In genomic region chr9:110531914-110532489, GRCm38 (mm10) we compare ENCODE assay signal across 8 mouse cellular contexts. TPM values are rescaled to one million over a fixed set of nuclear protein-coding genes. Genes with fewer than 3 reads are reported as not detected.
DNase-seq lines count a peak whose midpoint lies in the region; ATAC-seq and TF ChIP-seq lines count a peak whose summit lies in the region.

No protein-coding gene starts in this region.

- no peaks in the 10 kb centered on the region for H3K36me3 ChIP-seq in heart, embryonic 11.5 days (ENCODE audit: control insufficient read depth, insufficient read depth, low read length)
- no peaks in the 10 kb centered on the region for H3K36me3 ChIP-seq in kidney, embryonic 16.5 days (ENCODE audit: insufficient read depth, low read length)
- no peaks in the 10 kb centered on the region for H3K36me3 ChIP-seq in liver, adult 2 months (ENCODE audit: control insufficient read depth, insufficient read depth, low read length)
- no peaks in the 10 kb centered on the region for H3K36me3 ChIP-seq in myocyte (ENCODE audit: control insufficient read depth, insufficient read depth)
- no peaks in the 10 kb centered on the region for H3K36me3 ChIP-seq in splenic B cell, adult 2 months (ENCODE audit: control insufficient read depth, insufficient read depth, low read length, poor library complexity, severe bottlenecking)

- peak; percentile 7; the same call in 1 of the 2 replicates for TF ChIP-seq POLR2A in liver, adult 2 months (IDR thresholded peaks at IDR 0.05; ENCODE audit: extremely low read depth, insufficient read depth, low read length)
- peak; percentile 77 for TF ChIP-seq POLR2A in myocyte (IDR thresholded peaks at IDR 0.05; ENCODE audit: insufficient read length, low read depth)

- H3K79me2 ChIP-seq in liver, adult 2 months (ENCODE audit: control insufficient read depth, insufficient read depth, low read length), result peaks cover 27% of the 10 kb centered on the region; the same call in 1 of the 2 replicates
- H3K79me2 ChIP-seq in myocyte (ENCODE audit: control insufficient read depth, insufficient read depth), result peaks cover 41% of the 10 kb centered on the region

- peak overlapping the region; percentile 97 for H3K4me3 ChIP-seq in heart, embryonic 11.5 days (ENCODE audit: low read depth, low read length)
- peak overlapping the region; percentile 99 for H3K4me3 ChIP-seq in kidney, embryonic 16.5 days (ENCODE audit: low read length)
- H3K4me3 ChIP-seq in liver, adult 2 months (ENCODE audit: insufficient read depth, low read depth, low read length), result peak overlapping the region; percentile 81
- peak overlapping the region; percentile 74 for H3K4me3 ChIP-seq in myocyte

- peak overlapping the region; percentile 98 for H3ac ChIP-seq in myocyte (ENCODE audit: control insufficient read depth, insufficient read length)

- H3K27me3 ChIP-seq in heart, embryonic 11.5 days (ENCODE audit: control insufficient read depth, insufficient read depth, low read length), result no peaks in the 10 kb centered on the region
- H3K27me3 ChIP-seq in kidney, embryonic 16.5 days (ENCODE audit: insufficient read depth, low read length), result no peaks in the 10 kb centered on the region
- H3K27me3 ChIP-seq in liver, adult 2 months (ENCODE audit: control insufficient read depth, insufficient read depth, low read length), result no peaks in the 10 kb centered on the region
- H3K27me3 ChIP-seq in myocyte (ENCODE audit: control insufficient read depth, insufficient read depth, insufficient read length), result no peaks in the 10 kb centered on the region
- H3K27me3 ChIP-seq in splenic B cell, adult 2 months (ENCODE audit: control insufficient read depth, insufficient read depth, low read length, poor library complexity, severe bottlenecking), result no peaks in the 10 kb centered on the region

- peaks cover 19% of the 10 kb centered on the region for H3K4me1 ChIP-seq in heart, embryonic 11.5 days (ENCODE audit: control insufficient read depth, insufficient read depth, low read length)
- peaks cover 20% of the 10 kb centered on the region for H3K4me1 ChIP-seq in kidney, embryonic 16.5 days (ENCODE audit: insufficient read depth, low read length)
- H3K4me1 ChIP-seq in liver, adult 2 months (ENCODE audit: control insufficient read depth, insufficient read depth, low read length), result peaks cover 16% of the 10 kb centered on the region

- peak; percentile 92 to 93 for DNase-seq in B cell, adult 2 months
- peak; percentile 98 for DNase-seq in brain, adult 2 months (ENCODE audit: low read depth, low spot score)
- DNase-seq in liver, adult 2 months (ENCODE audit: extremely low read depth, low read depth, low spot score), result peak; percentile 83
- peak; percentile 95 for DNase-seq in splenic B cell, adult 2 months (ENCODE audit: low read depth, low spot score)

- peak overlapping the region; percentile 65 for H3K4me2 ChIP-seq in heart, embryonic 11.5 days
- peak overlapping the region; percentile 64 for H3K4me2 ChIP-seq in kidney, embryonic 16.5 days (replicated peaks; ENCODE audit: low read depth, low read length)
- H3K4me2 ChIP-seq in myocyte (ENCODE audit: low read depth), result peak overlapping the region; percentile 80

- under 1% methylated on average over 41 of the region's 53 CpGs for WGBS in heart, embryonic 11.5 days (ENCODE audit: insufficient replicate concordance)
- under 1% methylated on average over 38 of the region's 53 CpGs for WGBS in kidney, embryonic 16.5 days
- WGBS in liver, adult 2 months, result under 1% methylated on average over 51 of the region's 53 CpGs

- H3K9ac ChIP-seq in heart, embryonic 11.5 days (ENCODE audit: low read depth, low read length), result peak overlapping the region; percentile 100
- H3K9ac ChIP-seq in kidney, embryonic 16.5 days (replicated peaks; ENCODE audit: low read length), result peak overlapping the region; percentile 100
- H3K9ac ChIP-seq in liver, adult 2 months (ENCODE audit: low read depth, low read length), result peak overlapping the region; percentile 76

- peak overlapping the region; percentile 100 for H3K27ac ChIP-seq in heart, embryonic 11.5 days (ENCODE audit: low read depth, low read length)
- peak overlapping the region; percentile 99 for H3K27ac ChIP-seq in kidney, embryonic 16.5 days (ENCODE audit: low read length)
- peak overlapping the region; percentile 63 for H3K27ac ChIP-seq in liver, adult 2 months (replicated peaks; ENCODE audit: insufficient read depth, low read depth, low read length)

- no peaks in the 10 kb centered on the region for H3K9me3 ChIP-seq in heart, embryonic 11.5 days (replicated peaks; ENCODE audit: control insufficient read depth, low read length)
- H3K9me3 ChIP-seq in kidney, embryonic 16.5 days (ENCODE audit: low read length), result no peaks in the 10 kb centered on the region

- ATAC-seq in erythroblast, adult 5-6 weeks (replicated peaks; ENCODE audit: low FRiP score, poor library complexity, severe bottlenecking), result peak; percentile 89
- ATAC-seq in heart, embryonic 11.5 days (replicated peaks; ENCODE audit: insufficient number of reproducible peaks, low FRiP score, low TSS enrichment), result peak; percentile 99
- peak; percentile 100 for ATAC-seq in kidney, embryonic 16.5 days (ENCODE audit: low FRiP score, low TSS enrichment)

- peak; percentile 74 for TF ChIP-seq CTCF in liver, adult 2 months (IDR thresholded peaks at IDR 0.05; ENCODE audit: low read depth, low read length)

TF ChIP-seq in myocyte, 11 proteins besides CTCF, POLR2A, EP300 and RAD21:
- TF ChIP-seq USF1 (IDR thresholded peaks at IDR 0.05; ENCODE audit: low read depth), result no peak
- TF ChIP-seq POLR2AphosphoS2 (IDR thresholded peaks at IDR 0.05; ENCODE audit: insufficient read length, low read depth), result peak; percentile 73
- peak; percentile 40 for TF ChIP-seq SRF (IDR thresholded peaks at IDR 0.05; ENCODE audit: control insufficient read depth, insufficient read length, low read depth)
- peak in 1 of 3 experiments; percentile 27 for TF ChIP-seq MYOG (IDR thresholded peaks at IDR 0.05; ENCODE audit: control insufficient read depth in 1 of 3, insufficient read depth in 1 of 3, insufficient read length in 2 of 3, low read depth in 2 of 3)

RNA-seq across cellular contexts. Expression of gene Setd2, which starts 0.4 kb away (rescaled TPM):
- total RNA-seq in erythroblast, adult 5-6 weeks (2015; ENCODE audit: low replicate concordance), result 69.6 and 79.0 TPM in 2 replicates
- total RNA-seq in erythroblast, adult 5-6 weeks (2017; ENCODE audit: low replicate concordance), result 82.8 and 140 TPM in 2 replicates
- 33.0 and 39.0 TPM in 2 replicates for polyA plus RNA-seq in heart, embryonic 11.5 days (2014; fragmentation: Nextera tagmentation; extraction: Ambion mirVana)
- 30.6 and 35.8 TPM in 2 replicates for polyA plus RNA-seq in kidney, embryonic 16.5 days (2015; fragmentation: Nextera tagmentation; extraction: Ambion mirVana)
- 31.7 and 36.5 TPM in 2 replicates for total RNA-seq in liver, adult 2 months (2014; rRNA removed)
- polyA plus RNA-seq in liver, adult 2 months (2012; rRNA removed), result 15.7 and 20.1 TPM in 2 replicates
- 11.6 TPM for polyA plus RNA-seq in myocyte (2012; fragmentation: generic; extraction: Trizol)

RNA-seq across cellular contexts. Expression of gene Kif9, which starts 55.2 kb away (rescaled TPM):
- 0.84 TPM in 1 of 2 replicates, not detected in the other for total RNA-seq in erythroblast, adult 5-6 weeks (2015; ENCODE audit: low replicate concordance)
- total RNA-seq in erythroblast, adult 5-6 weeks (2017; ENCODE audit: low replicate concordance), result 0.42 TPM in 1 of 2 replicates, not detected in the other
- polyA plus RNA-seq in heart, embryonic 11.5 days (2014; fragmentation: Nextera tagmentation; extraction: Ambion mirVana), result 0.27 and 0.65 TPM in 2 replicates
- 1.4 and 1.7 TPM in 2 replicates for polyA plus RNA-seq in kidney, embryonic 16.5 days (2015; fragmentation: Nextera tagmentation; extraction: Ambion mirVana)
- total RNA-seq in liver, adult 2 months (2014; rRNA removed), result 0.40 and 0.55 TPM in 2 replicates
- polyA plus RNA-seq in liver, adult 2 months (2012; rRNA removed), result 0.18 and 0.35 TPM in 2 replicates
- 0.48 TPM for polyA plus RNA-seq in myocyte (2012; fragmentation: generic; extraction: Trizol)

RNA-seq across cellular contexts. Expression of gene Klhl18, which starts 55.5 kb away (rescaled TPM):
- 4.8 and 18.4 TPM in 2 replicates for total RNA-seq in erythroblast, adult 5-6 weeks (2015; ENCODE audit: low replicate concordance)
- 2.4 and 3.4 TPM in 2 replicates for total RNA-seq in erythroblast, adult 5-6 weeks (2017; ENCODE audit: low replicate concordance)
- polyA plus RNA-seq in heart, embryonic 11.5 days (2014; fragmentation: Nextera tagmentation; extraction: Ambion mirVana), result 7.9 and 10.2 TPM in 2 replicates
- 9.3 and 11.6 TPM in 2 replicates for polyA plus RNA-seq in kidney, embryonic 16.5 days (2015; fragmentation: Nextera tagmentation; extraction: Ambion mirVana)
- 2.0 and 2.3 TPM in 2 replicates for total RNA-seq in liver, adult 2 months (2014; rRNA removed)
- 5.9 and 6.9 TPM in 2 replicates for polyA plus RNA-seq in liver, adult 2 months (2012; rRNA removed)
- 10.2 TPM for polyA plus RNA-seq in myocyte (2012; fragmentation: generic; extraction: Trizol)

Comparison
In these comparisons a context has a peak if more than half of its experiments do, and no peak if none do; other contexts are left out.
1. Peak in every context shown above with its lines: DNase-seq, ATAC-seq, H3K4me3 ChIP-seq and H3K27ac ChIP-seq.